Mouse (Mus musculus) embryonic facial prominence, embryonic 14.5 days (tissue): ENCODE data around the gene E130114P18Rik. TPM values are rescaled to one million over a fixed set of nuclear protein-coding genes. Genes with fewer than 3 reads are reported as not detected.

Experiments
- ATAC-seq: fragments of 200-750 bp; cut with Nextera tagmentation; 2 replicates; pipeline ENCODE4 v1.8.0; 2017; ENCODE audit warnings: low read depth, moderate number of reproducible peaks, moderate TSS enrichment
- DNase-seq: peaks from one replicate; pipeline ENCODE4 v3.0.0-alpha.2; 2015; ENCODE audit warnings: low spot score
- H3K27ac ChIP-seq: fragments of 300-500 bp; sonication (generic); replicated peaks from 2 replicates; pipeline ENCODE4 v1.5.1; 2014; ENCODE audit warnings: low read depth, mild to moderate bottlenecking, low read length, moderate library complexity
- H3K27me3 ChIP-seq: fragments of 300-500 bp; sonication (generic); replicated peaks from 2 replicates; pipeline ENCODE4 v1.6.1; 2014; ENCODE audit warnings: low read length; ENCODE audit not compliant: control insufficient read depth, insufficient read depth
- H3K36me3 ChIP-seq: fragments of 300-500 bp; sonication (generic); 2 replicates; pipeline ENCODE4 v1.6.1; 2014; ENCODE audit warnings: low read length, mixed read lengths; ENCODE audit not compliant: control insufficient read depth, insufficient read depth
- H3K4me1 ChIP-seq: fragments of 300-500 bp; sonication (generic); 2 replicates; pipeline ENCODE4 v1.6.1; 2014; ENCODE audit warnings: antibody characterized with exemption, low read length; ENCODE audit not compliant: control insufficient read depth, insufficient read depth
- H3K4me2 ChIP-seq: fragments of 300-500 bp; sonication (generic); 2 replicates; pipeline ENCODE4 v1.6.1; 2014; ENCODE audit warnings: low read depth, mild to moderate bottlenecking, low read length, moderate library complexity, mixed read lengths
- H3K4me3 ChIP-seq: fragments of 300-500 bp; sonication (generic); 2 replicates; pipeline ENCODE4 v1.5.1; 2014; ENCODE audit warnings: low read depth, mild to moderate bottlenecking, low read length
- H3K9ac ChIP-seq: fragments of 300-500 bp; sonication (generic); 2 replicates; pipeline ENCODE4 v1.6.1; 2014; ENCODE audit warnings: low read depth, mild to moderate bottlenecking, low read length, moderate library complexity, mixed read lengths
- H3K9me3 ChIP-seq: fragments of 300-500 bp; sonication (generic); 2 replicates; pipeline ENCODE4 v1.6.1; 2016; ENCODE audit warnings: low read length; ENCODE audit not compliant: control insufficient read depth
- WGBS: fragments of 180-500 bp; shearing (Covaris S2); extraction: QIAGEN DNeasy Blood & Tissue Kit; methylation state at CpG from one replicate; pipeline ENCODE4 v1.1.7; 2014; 5-methylcytosine and 5-hydroxymethylcytosine counted together
- polyA plus RNA-seq: library from polyadenylated mRNA; unstranded; fragments of >200 nt; fragmentation: Nextera tagmentation; extraction: Ambion mirVana; gene quantifications from 2 replicates; pipeline ENCODE4 v1.2.1, GENCODE M21; 2014

The E130114P18Rik gene
- polyA plus RNA-seq, 1 experiment from 2014 or later, result 4.4 TPM

GRCm38 (mm10) chr4:97636569-97636968 lies 141.3 kb downstream of the E130114P18Rik start:
- H3K9ac ChIP-seq, result no peak overlapping the region
- no peak overlapping the region for H3K4me2 ChIP-seq
- no peaks in the 10 kb centered on the region for H3K36me3 ChIP-seq
- DNase-seq (no peak), ATAC-seq (no peak)
- H3K27ac ChIP-seq, result no peak overlapping the region
- WGBS, result 92% methylated on average over 1 of the region's 1 CpGs
- no peaks in the 10 kb centered on the region for H3K27me3 ChIP-seq
- no peak overlapping the region for H3K4me3 ChIP-seq
- H3K9me3 ChIP-seq, result no peaks in the 10 kb centered on the region
- H3K4me1 ChIP-seq, result peaks cover 4% of the 10 kb centered on the region; the same call in 1 of the 2 replicates

GRCm38 (mm10) chr4:97635757-97636292 lies 142.1 kb downstream of the E130114P18Rik start:
- H3K9me3 ChIP-seq, result no peaks in the 10 kb centered on the region
- no peaks in the 10 kb centered on the region for H3K27me3 ChIP-seq
- 0 out of 2 replicates have a peak overlapping the region, but pooled peaks have one; percentile 12 for H3K27ac ChIP-seq
- no peak for DNase-seq
- peaks cover 4% of the 10 kb centered on the region; the same call in 1 of the 2 replicates for H3K4me1 ChIP-seq
- ATAC-seq, result no peak
- H3K4me2 ChIP-seq, result no peak overlapping the region
- H3K4me3 ChIP-seq, result no peak overlapping the region
- no peaks in the 10 kb centered on the region for H3K36me3 ChIP-seq
- WGBS, result 40% methylated on average over 1 of the region's 1 CpGs
- no peak overlapping the region for H3K9ac ChIP-seq

DNA sequence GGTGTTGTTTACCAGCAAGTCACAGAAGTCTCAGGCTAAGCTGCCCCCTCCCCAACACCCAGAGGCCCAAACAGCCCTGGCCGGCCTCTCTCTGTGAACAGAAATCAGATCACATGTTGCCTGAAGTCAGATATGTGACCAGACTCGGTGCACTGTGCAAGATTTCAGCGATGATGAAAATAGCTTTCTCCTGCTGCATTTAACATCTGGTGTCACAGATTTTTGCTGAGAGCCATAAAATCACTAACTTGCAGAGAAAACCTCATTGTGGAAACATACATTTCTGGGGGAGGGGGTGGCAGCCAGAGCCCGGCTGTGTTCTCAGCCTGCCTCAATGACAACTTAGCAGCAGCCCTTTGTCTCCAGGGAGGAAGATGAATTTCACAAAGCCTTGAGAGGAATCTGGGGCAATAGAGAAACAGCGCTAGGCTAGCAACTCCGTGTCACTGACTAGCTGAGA lies 142.6 kb downstream of the E130114P18Rik start:
- H3K27me3 ChIP-seq, result no peaks in the 10 kb centered on the region
- H3K4me3 ChIP-seq, result no peak overlapping the region
- no peak overlapping the region for H3K4me2 ChIP-seq
- ATAC-seq, result peak; percentile 68
- H3K27ac ChIP-seq, result peak overlapping the region; percentile 12
- no peaks in the 10 kb centered on the region for H3K9me3 ChIP-seq
- peak; percentile 73 for DNase-seq
- H3K4me1 ChIP-seq, result peaks cover 4% of the 10 kb centered on the region; the same call in 1 of the 2 replicates
- WGBS, result 20% methylated on average over 6 of the region's 6 CpGs
- H3K9ac ChIP-seq, result no peak overlapping the region
- H3K36me3 ChIP-seq, result no peaks in the 10 kb centered on the region

- 0 out of 2 replicates have a peak overlapping the region, but pooled peaks have one; percentile 6 for H3K27ac ChIP-seq
- H3K36me3 ChIP-seq, result no peaks in the 10 kb centered on the region
- peak; percentile 90 for ATAC-seq
- H3K9me3 ChIP-seq, result no peaks in the 10 kb centered on the region
- WGBS, result 22% methylated on average over 14 of the region's 14 CpGs
- peak; percentile 89 for DNase-seq
- no peak overlapping the region for H3K4me2 ChIP-seq
- H3K4me3 ChIP-seq, result no peak overlapping the region
- H3K9ac ChIP-seq, result no peak overlapping the region
- H3K27me3 ChIP-seq, result no peaks in the 10 kb centered on the region
- peaks cover 23% of the 10 kb centered on the region for H3K4me1 ChIP-seq
These were observed 148.8 kb downstream of the E130114P18Rik start for GRCm38 (mm10) chr4:97628881-97629605.

GRCm38 (mm10) chr4:97626002-97626720 lies 151.7 kb downstream of the E130114P18Rik start:
- peak overlapping the region; percentile 50; the same call in 1 of the 2 replicates for H3K27ac ChIP-seq
- H3K9ac ChIP-seq, result 0 out of 2 replicates have a peak overlapping the region, but pooled peaks have one; percentile 20
- 21% methylated on average over 16 of the region's 16 CpGs for WGBS
- H3K4me3 ChIP-seq, result no peak overlapping the region
- H3K27me3 ChIP-seq, result no peaks in the 10 kb centered on the region
- H3K4me2 ChIP-seq, result no peak overlapping the region
- peak; percentile 67 for DNase-seq
- H3K36me3 ChIP-seq, result no peaks in the 10 kb centered on the region
- peak; percentile 60 for ATAC-seq
- no peaks in the 10 kb centered on the region for H3K9me3 ChIP-seq
- H3K4me1 ChIP-seq, result peaks cover 23% of the 10 kb centered on the region

GRCm38 (mm10) chr4:97623165-97623564 lies 154.7 kb downstream of the E130114P18Rik start:
- 76% methylated on average over 5 of the region's 5 CpGs for whole genome bisulfite sequencing
- Histone ChIP-seq H3K4me2 (no peak overlapping the region), H3K9me3 (no peaks in the 10 kb centered on the region), H3K36me3 (no peaks in the 10 kb centered on the region), H3K4me3 (no peak overlapping the region), H3K27ac (no peak overlapping the region), H3K27me3 (no peaks in the 10 kb centered on the region), H3K4me1 (peaks cover 12% of the 10 kb centered on the region), H3K9ac (no peak overlapping the region)
- DNase-seq, result no peak
- ATAC-seq, result no peak

GRCm38 (mm10) chr4:97621731-97622130 lies 156.1 kb downstream of the E130114P18Rik start:
- Histone ChIP-seq H3K4me3 (no peak overlapping the region), H3K4me2 (no peak overlapping the region), H3K36me3 (no peaks in the 10 kb centered on the region), H3K9me3 (no peaks in the 10 kb centered on the region), H3K27me3 (no peaks in the 10 kb centered on the region), H3K27ac (no peak overlapping the region), H3K9ac (no peak overlapping the region), H3K4me1 (peaks cover 9% of the 10 kb centered on the region)
- DNase-seq (no peak), ATAC-seq (no peak)
- WGBS, result 65% methylated on average over 4 of the region's 4 CpGs

DNA sequence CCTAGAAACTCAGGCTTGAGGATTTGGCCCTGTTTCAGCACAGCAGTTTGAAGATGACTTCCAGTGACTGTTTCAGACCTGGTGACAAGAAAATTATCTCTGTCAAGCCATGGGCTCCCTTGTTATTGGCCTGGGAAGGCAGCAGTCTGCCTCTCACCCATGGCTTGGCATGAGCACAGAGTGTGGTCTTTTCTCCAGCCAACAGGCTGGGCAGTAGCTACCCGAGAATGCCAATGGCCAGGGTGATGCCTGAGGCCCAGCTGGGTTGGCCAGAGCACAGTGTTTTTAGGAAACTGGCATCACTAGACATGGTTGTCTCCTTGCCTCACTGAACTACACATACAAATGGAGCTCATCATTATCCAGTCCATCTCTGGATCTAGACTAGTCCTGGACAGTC lies 157.5 kb downstream of the E130114P18Rik start:
- no peaks in the 10 kb centered on the region for H3K27me3 ChIP-seq
- ATAC-seq (no peak), DNase-seq (no peak)
- no peak overlapping the region for H3K4me2 ChIP-seq
- no peaks in the 10 kb centered on the region for H3K36me3 ChIP-seq
- no peak overlapping the region for H3K27ac ChIP-seq
- H3K4me3 ChIP-seq, result no peak overlapping the region
- H3K4me1 ChIP-seq, result no peaks in the 10 kb centered on the region; the same call in 1 of the 2 replicates
- H3K9ac ChIP-seq, result no peak overlapping the region
- 75% methylated on average over 1 of the region's 1 CpGs for WGBS
- no peaks in the 10 kb centered on the region for H3K9me3 ChIP-seq
